Mouse (Mus musculus): ENCODE results near the gene Npepps. TPM values are rescaled to one million over a fixed set of nuclear protein-coding genes. Genes with fewer than 3 reads are reported as not detected.

Gene Npepps
- total and polyA plus RNA-seq, 3 experiments: 20.5 to 41.6 TPM; not detected in 1

DNA sequence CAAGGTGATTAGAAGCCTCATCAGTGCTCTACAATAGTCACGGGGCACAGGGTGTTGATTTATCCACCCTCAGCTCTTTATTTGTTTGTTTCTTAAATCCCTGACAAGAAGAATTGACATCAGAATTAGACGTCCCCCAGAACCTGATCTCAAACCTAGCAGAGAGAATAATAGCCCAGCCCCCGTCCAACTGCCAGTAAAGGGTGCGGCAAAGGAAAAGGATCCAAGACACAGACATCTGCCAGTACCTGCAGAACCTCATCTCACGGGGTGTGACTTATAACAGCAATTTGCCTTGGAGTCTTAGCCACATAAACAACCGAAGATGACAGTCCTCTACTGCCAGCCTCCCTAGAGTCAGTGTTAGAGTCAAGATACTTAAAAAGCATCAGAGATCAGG is 6.5 kb upstream of the Npepps start:
- no peak overlapping the region for H3K4me3 ChIP-seq (ENCODE audit: control insufficient read depth in 1 of 2, insufficient read depth in 1 of 2, low read depth in 2 of 2, low read length in 2 of 2)
- H3K79me2 ChIP-seq (ENCODE audit: control insufficient read depth, insufficient read depth, low read length, poor library complexity): no peaks in the 10 kb centered on the region
- no peak for TF ChIP-seq POLR2AphosphoS5 (IDR thresholded peaks at IDR 0.05; ENCODE audit: borderline replicate concordance, low read depth, low read length)
- no peak for TF ChIP-seq ELF1 (IDR thresholded peaks at IDR 0.05; ENCODE audit: low read depth, low read length)
- TF ChIP-seq TCF12 (IDR thresholded peaks at IDR 0.05; ENCODE audit: low read depth, low read length): no peak
- no peak for TF ChIP-seq JUND (IDR thresholded peaks at IDR 0.05; ENCODE audit: low read depth, low read length)
- no peak for TF ChIP-seq MYC (IDR thresholded peaks at IDR 0.05; ENCODE audit: low read depth, low read length)
- TF ChIP-seq EP300 (IDR thresholded peaks at IDR 0.05; ENCODE audit: low read depth in 1 of 2, low read length in 2 of 2): no peak
- TF ChIP-seq ZMIZ1 (IDR thresholded peaks at IDR 0.05; ENCODE audit: low read depth, low read length): no peak
- no peak for TF ChIP-seq CHD2 (IDR thresholded peaks at IDR 0.05; ENCODE audit: low read length)
- no peak for TF ChIP-seq MAZ (IDR thresholded peaks at IDR 0.05; ENCODE audit: low read depth, low read length)
- no peak for TF ChIP-seq POLR2A (IDR thresholded peaks at IDR 0.05; ENCODE audit: control insufficient read depth in 1 of 2, insufficient read depth in 1 of 2, low read depth in 1 of 2, low read length in 2 of 2, poor library complexity in 1 of 2)
- TF ChIP-seq ETS1 (IDR thresholded peaks at IDR 0.05; ENCODE audit: low read depth, low read length): no peak
- no peaks in the 10 kb centered on the region for H3K9me3 ChIP-seq (replicated peaks; ENCODE audit: insufficient read depth, low read length)
- H3K4me1 ChIP-seq (ENCODE audit: control insufficient read depth in 1 of 2, insufficient read depth in 2 of 2, low read length in 2 of 2): 0 out of 4 replicates have a peak, but pooled peaks cover 0 to 4% of the 10 kb centered on the region in 2 experiments
- no peaks in the 10 kb centered on the region; a peak in 1 of 4 replicates for H3K36me3 ChIP-seq (ENCODE audit: control insufficient read depth in 1 of 2, insufficient read depth in 2 of 2, low read length in 2 of 2)
- H3K27ac ChIP-seq (ENCODE audit: control insufficient read depth, low read depth, low read length): no peak overlapping the region
- no peak overlapping the region for H3K9ac ChIP-seq (ENCODE audit: control insufficient read depth, low read depth, low read length, poor library complexity, severe bottlenecking)
- DNase-seq (ENCODE audit: low read depth, low spot score): no peak
- peaks cover 0 to 2% of the 10 kb centered on the region in 2 experiments; a peak in 1 of 4 replicates for H3K27me3 ChIP-seq (ENCODE audit: control insufficient read depth in 1 of 2, insufficient read depth in 2 of 2, low read length in 2 of 2)

- Histone ChIP-seq H3K36me3 (ENCODE audit: control insufficient read depth in 1 of 2, insufficient read depth in 2 of 2, low read length in 2 of 2) (peaks cover 0 to 2% of the 10 kb centered on the region in 2 experiments; a peak in 2 of 4 replicates), H3K4me3 (ENCODE audit: control insufficient read depth in 1 of 2, insufficient read depth in 1 of 2, low read depth in 2 of 2, low read length in 2 of 2) (no peak overlapping the region), H3K4me1 (ENCODE audit: control insufficient read depth in 1 of 2, insufficient read depth in 2 of 2, low read length in 2 of 2) (peaks cover 0 to 4% of the 10 kb centered on the region in 2 experiments; a peak in 1 of 4 replicates), H3K9ac (ENCODE audit: control insufficient read depth, low read depth, low read length, poor library complexity, severe bottlenecking) (no peak overlapping the region), H3K27me3 (ENCODE audit: control insufficient read depth in 1 of 2, insufficient read depth in 2 of 2, low read length in 2 of 2) (peaks cover 0 to 2% of the 10 kb centered on the region in 2 experiments; a peak in 1 of 4 replicates), H3K9me3 (replicated peaks; ENCODE audit: insufficient read depth, low read length) (no peaks in the 10 kb centered on the region), H3K27ac (ENCODE audit: control insufficient read depth, low read depth, low read length) (no peak overlapping the region), H3K79me2 (ENCODE audit: control insufficient read depth, insufficient read depth, low read length, poor library complexity) (no peaks in the 10 kb centered on the region)
- TF ChIP-seq ZNF384 (IDR thresholded peaks at IDR 0.05; ENCODE audit: low read depth, low read length) (peak; percentile 27; the same call in 1 of the 2 replicates), ZC3H11A (IDR thresholded peaks at IDR 0.05; ENCODE audit: low read depth, low read length) (no peak)
- no peak for DNase-seq (ENCODE audit: low read depth, low spot score)
Measured at GRCm38 (mm10) chr11:97285852-97286775, 5.7 kb upstream of the Npepps start.

Data from MEL (cell line).